Mouse (Mus musculus) T-helper 2 cell (primary cell): Measurements from ENCODE around the gene Zscan4-ps3.

Experiments used
- in situ Hi-C: fragments of 300-600 bp; cut with MboI, MseI; formaldehyde crosslinking; loops from one replicate; pipeline ENCODE4 v1.15.1; 2025; ENCODE audit warnings: high pct_unique_total_duplicates

Gene Zscan4-ps3

GRCm38 (mm10) chr7:11609008-11609407, at the start of gene Zscan4-ps3:
Gene Zscan4-ps3 (plus strand): TSS chr7:11609308.
- in situ Hi-C loops = loop anchor here (25.0 kb wide), 1 partner anchor 597 kb away; the partner anchor contains the start of gene Zscan4c

- in situ Hi-C loops = loop anchor here (25.0 kb wide), 1 partner anchor 605 kb away; the partner anchor contains the start of gene Zscan4c
Observed at GRCm38 (mm10) chr7:11617082-11617481, 8.0 kb downstream of the Zscan4-ps3 start.
